Mouse (Mus musculus): ENCODE measurements around the gene Ubl7. TPM values are rescaled to one million over a fixed set of nuclear protein-coding genes. Genes with fewer than 3 reads are reported as not detected.

Gene Ubl7
- polyA plus RNA-seq, 1 experiment from 2014 or later: 104 TPM

- Histone ChIP-seq H3K9me3 (no peaks in the 10 kb centered on the region), H3K9ac (peak within 1 kb of the TSS; percentile 78), H3K27ac (replicated peaks) (no peak within 1 kb of the TSS), H3K4me2 (peak within 1 kb of the TSS; percentile 94), H3K4me3 (peak within 1 kb of the TSS; percentile 81), H3K36me3 (no peaks in the 10 kb centered on the region), H3K4me1 (peaks cover 21% of the 10 kb centered on the region), H3K27me3 (replicated peaks) (peaks cover 79% of the 10 kb centered on the region)
- peak; percentile 64 for ATAC-seq (ENCODE audit: extremely low read depth, insufficient number of reproducible peaks, low FRiP score, low TSS enrichment)
- 3% methylated on average over 47 of the region's 60 CpGs for WGBS
These were observed 28.9 kb downstream of the Ubl7 start, which contains the start of gene Sema7a for GRCm38 (mm10) chr9:57939431-57940348. Gene Sema7a (plus strand): TSS chr9:57940112.

- WGBS: under 1% methylated on average over 44 of the region's 44 CpGs
- Histone ChIP-seq H3K4me1 (peaks cover 21% of the 10 kb centered on the region), H3K4me2 (peak overlapping the region; percentile 94), H3K9ac (peak overlapping the region; percentile 78), H3K27me3 (replicated peaks) (peaks cover 85% of the 10 kb centered on the region), H3K9me3 (no peaks in the 10 kb centered on the region), H3K4me3 (peak overlapping the region; percentile 81), H3K27ac (replicated peaks) (no peak overlapping the region), H3K36me3 (no peaks in the 10 kb centered on the region)
- ATAC-seq (ENCODE audit: extremely low read depth, insufficient number of reproducible peaks, low FRiP score, low TSS enrichment): 0 out of 2 replicates have a peak, but pooled peaks have one; percentile 23
These were observed 29.6 kb downstream of the Ubl7 start for GRCm38 (mm10) chr9:57940349-57940794.

DNA sequence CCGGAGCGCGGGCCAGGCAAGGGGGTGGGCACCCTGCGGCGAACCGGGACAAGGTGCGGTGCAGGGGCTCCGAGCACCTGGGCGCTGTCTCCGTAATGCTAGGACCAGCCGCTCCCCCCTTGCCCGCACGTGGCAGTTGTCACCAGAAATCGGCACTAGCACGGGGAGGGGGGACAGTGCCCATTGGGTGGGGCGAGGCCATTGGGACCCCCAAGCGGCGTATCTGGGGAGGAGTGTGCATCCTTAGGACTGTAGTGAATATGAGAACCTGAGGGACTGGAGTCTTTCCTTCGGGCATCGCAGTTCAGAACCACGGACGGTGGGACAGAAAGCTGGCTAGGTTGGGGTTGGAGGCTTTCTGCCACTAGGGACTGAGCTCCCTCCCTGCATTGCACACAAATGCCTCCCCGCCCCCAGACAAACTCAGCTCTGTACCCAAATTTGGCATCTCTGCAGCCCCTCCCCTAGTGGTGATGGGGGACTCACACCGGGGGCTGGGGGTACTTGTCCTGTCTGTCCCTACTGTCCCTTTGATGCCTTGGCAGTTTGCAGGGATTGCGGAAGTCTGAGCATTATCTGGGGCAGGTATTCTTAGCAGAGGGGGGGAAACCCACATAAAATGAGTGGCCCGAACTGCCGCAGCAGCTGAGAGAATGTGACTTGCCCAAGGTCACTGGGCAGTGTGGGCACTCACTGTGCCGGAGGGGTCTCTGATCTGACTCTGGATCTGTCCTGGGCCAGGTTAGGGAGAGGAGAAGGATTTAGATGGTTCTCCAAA lies 30.3 kb downstream of the Ubl7 start:
- Histone ChIP-seq H3K4me3 (peak overlapping the region; percentile 81), H3K27me3 (replicated peaks) (peaks cover 92% of the 10 kb centered on the region), H3K36me3 (no peaks in the 10 kb centered on the region), H3K27ac (replicated peaks) (no peak overlapping the region), H3K4me1 (peaks cover 25% of the 10 kb centered on the region), H3K9ac (peak overlapping the region; percentile 78), H3K9me3 (no peaks in the 10 kb centered on the region), H3K4me2 (peak overlapping the region; percentile 94)
- no peak for ATAC-seq (ENCODE audit: extremely low read depth, insufficient number of reproducible peaks, low FRiP score, low TSS enrichment)
- 3% methylated on average over 28 of the region's 28 CpGs for WGBS

DNA sequence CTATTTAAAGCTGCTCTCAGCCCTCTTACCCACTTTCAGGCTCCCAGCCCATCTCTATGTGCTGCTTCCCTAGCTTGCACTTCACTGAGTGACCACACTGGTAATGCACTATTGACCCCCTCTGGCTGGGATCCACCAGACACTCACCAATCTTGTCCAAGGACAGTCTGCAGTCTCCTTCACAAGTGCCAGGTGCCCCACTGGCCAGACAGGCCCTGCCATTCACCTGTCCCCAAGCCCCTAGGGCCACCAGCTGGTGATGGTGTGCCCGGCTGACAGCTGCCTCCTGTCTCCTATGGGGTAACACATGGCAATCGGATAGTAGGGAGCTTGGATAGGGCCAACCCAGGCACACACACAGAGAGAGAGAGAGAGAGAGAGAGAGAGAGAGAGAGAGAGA lies 31.3 kb downstream of the Ubl7 start:
- Histone ChIP-seq H3K27me3 (replicated peaks) (peaks cover 96% of the 10 kb centered on the region), H3K4me3 (no peak overlapping the region), H3K36me3 (no peaks in the 10 kb centered on the region), H3K4me1 (peaks cover 29% of the 10 kb centered on the region), H3K27ac (replicated peaks) (no peak overlapping the region), H3K9ac (no peak overlapping the region), H3K9me3 (no peaks in the 10 kb centered on the region), H3K4me2 (peak overlapping the region; percentile 1; the same call in 1 of the 2 replicates)
- ATAC-seq (ENCODE audit: extremely low read depth, insufficient number of reproducible peaks, low FRiP score, low TSS enrichment): no peak
- 34% methylated on average over 2 of the region's 2 CpGs for WGBS

GRCm38 (mm10) chr9:57943067-57943466 lies 32.3 kb downstream of the Ubl7 start:
- H3K27me3 ChIP-seq (replicated peaks): peaks cover 94% of the 10 kb centered on the region
- WGBS: 31% methylated on average over 2 of the region's 2 CpGs
- no peaks in the 10 kb centered on the region for H3K36me3 ChIP-seq
- no peaks in the 10 kb centered on the region for H3K9me3 ChIP-seq
- ATAC-seq (ENCODE audit: extremely low read depth, insufficient number of reproducible peaks, low FRiP score, low TSS enrichment): no peak
- peaks cover 35% of the 10 kb centered on the region for H3K4me1 ChIP-seq
- no peak overlapping the region for H3K4me3 ChIP-seq
- H3K9ac ChIP-seq: no peak overlapping the region
- no peak overlapping the region for H3K27ac ChIP-seq (replicated peaks)
- no peak overlapping the region for H3K4me2 ChIP-seq

DNA sequence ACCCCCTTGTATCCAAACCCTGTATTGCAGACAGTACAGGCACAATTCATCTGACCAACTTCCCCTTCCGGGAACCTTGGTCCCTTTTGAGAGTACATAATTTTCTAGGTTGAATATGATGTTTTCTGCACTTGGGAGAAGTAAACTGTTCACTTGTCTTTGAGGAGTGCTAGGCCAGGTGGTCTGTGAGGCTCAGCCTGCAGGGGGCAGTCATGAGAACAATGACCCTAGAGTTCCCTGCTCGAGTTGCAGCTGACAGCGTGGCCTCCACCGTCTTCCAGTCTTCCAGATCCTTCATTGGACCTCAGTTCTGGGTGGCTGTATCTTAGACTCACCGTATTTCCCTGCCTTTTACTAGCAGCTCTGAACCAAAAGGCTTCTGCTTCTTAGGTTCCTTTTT lies 33.8 kb downstream of the Ubl7 start:
- 21% methylated on average over 5 of the region's 5 CpGs for WGBS
- no peak for ATAC-seq (ENCODE audit: extremely low read depth, insufficient number of reproducible peaks, low FRiP score, low TSS enrichment)
- Histone ChIP-seq H3K4me1 (peaks cover 32% of the 10 kb centered on the region), H3K4me3 (no peak overlapping the region), H3K9me3 (no peaks in the 10 kb centered on the region), H3K27me3 (replicated peaks) (peaks cover 92% of the 10 kb centered on the region), H3K9ac (no peak overlapping the region), H3K27ac (replicated peaks) (no peak overlapping the region), H3K36me3 (no peaks in the 10 kb centered on the region), H3K4me2 (no peak overlapping the region)

DNA sequence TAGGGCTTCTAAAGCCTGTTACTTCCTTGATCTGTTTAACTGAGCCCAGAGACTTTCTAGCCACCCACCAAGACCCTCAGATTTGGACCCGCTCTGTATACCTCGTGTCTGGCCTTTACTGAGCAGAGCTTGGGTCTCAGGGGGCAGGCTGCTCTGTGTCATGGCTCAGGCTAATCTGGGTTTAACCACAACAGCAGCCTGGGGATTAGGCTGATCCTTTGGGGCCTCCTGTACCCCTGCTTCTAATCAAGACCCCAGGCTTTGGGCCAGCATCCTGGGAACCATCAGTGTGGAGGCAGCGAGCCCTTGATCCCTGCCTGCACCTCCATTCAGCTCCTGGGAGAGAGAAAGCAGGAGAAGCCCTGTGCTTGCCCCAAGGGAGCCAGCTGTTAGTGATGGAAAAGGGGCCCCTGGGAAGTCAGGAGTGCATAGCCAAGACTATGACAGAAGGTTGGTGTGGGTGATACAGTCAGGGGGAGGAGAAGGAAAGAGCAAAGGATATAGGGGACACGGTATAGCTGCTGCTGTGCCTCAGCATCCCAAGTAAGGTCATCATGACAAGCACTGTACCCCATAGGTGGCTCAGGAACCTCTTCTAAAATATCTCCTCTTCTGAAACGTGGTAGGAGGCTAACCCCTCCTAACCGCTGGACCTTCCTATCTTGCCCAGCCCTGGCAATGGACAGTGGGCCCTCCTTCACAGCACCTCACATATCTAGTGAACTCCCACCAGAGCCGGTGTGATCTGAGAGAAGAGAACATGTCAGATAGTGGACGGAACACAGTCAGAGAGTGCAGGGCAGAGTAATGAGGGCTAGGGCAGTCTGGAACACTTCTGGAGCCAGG lies 35.2 kb downstream of the Ubl7 start:
- 57% methylated on average over 8 of the region's 8 CpGs for WGBS
- Histone ChIP-seq H3K4me2 (no peak overlapping the region), H3K9ac (no peak overlapping the region), H3K9me3 (no peaks in the 10 kb centered on the region), H3K4me1 (peaks cover 37% of the 10 kb centered on the region), H3K4me3 (no peak overlapping the region), H3K27me3 (replicated peaks) (peaks cover 92% of the 10 kb centered on the region), H3K36me3 (no peaks in the 10 kb centered on the region), H3K27ac (replicated peaks) (no peak overlapping the region)
- ATAC-seq (ENCODE audit: extremely low read depth, insufficient number of reproducible peaks, low FRiP score, low TSS enrichment): no peak

DNA sequence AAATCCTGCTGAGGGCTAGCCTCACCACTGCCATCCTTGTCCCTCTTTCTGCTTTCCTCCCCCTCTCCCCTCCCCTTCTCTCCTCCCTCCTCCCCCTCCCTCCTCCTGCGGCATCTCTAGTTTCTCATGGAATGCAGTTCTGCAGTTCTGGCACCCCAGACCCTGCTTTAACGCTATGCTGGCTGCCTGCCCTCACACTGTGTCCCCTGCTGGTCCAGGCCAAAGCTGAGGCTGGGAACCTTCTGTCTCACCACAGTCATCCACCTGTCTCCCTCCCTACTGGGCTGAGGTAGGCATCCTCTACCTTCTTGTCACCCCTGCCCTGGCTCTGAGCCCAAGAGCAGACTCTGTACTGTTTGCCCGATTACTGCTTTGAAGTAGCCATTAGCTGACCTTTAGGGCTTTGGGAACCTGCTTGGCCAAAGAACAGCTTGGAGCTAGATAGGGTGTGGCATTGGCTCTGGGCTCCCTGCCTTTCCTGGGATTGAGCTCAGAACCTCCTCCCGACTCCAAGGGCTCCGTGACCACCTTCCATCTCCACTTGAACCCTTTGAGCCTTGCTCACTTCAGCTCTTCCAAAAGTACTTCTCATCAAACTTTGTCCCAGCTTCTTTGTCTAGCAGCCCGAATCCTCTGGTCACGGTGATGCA lies 36.7 kb downstream of the Ubl7 start:
- Histone ChIP-seq H3K9me3 (no peaks in the 10 kb centered on the region), H3K36me3 (no peaks in the 10 kb centered on the region), H3K4me2 (no peak overlapping the region), H3K4me1 (peaks cover 31% of the 10 kb centered on the region), H3K27me3 (replicated peaks) (peaks cover 89% of the 10 kb centered on the region), H3K27ac (replicated peaks) (no peak overlapping the region), H3K4me3 (no peak overlapping the region), H3K9ac (no peak overlapping the region)
- WGBS: 56% methylated on average over 7 of the region's 7 CpGs
- ATAC-seq (ENCODE audit: extremely low read depth, insufficient number of reproducible peaks, low FRiP score, low TSS enrichment): no peak

- Histone ChIP-seq H3K27me3 (replicated peaks) (peaks cover 86% of the 10 kb centered on the region), H3K9ac (no peak overlapping the region), H3K4me3 (no peak overlapping the region), H3K4me1 (peaks cover 31% of the 10 kb centered on the region), H3K4me2 (no peak overlapping the region), H3K36me3 (no peaks in the 10 kb centered on the region), H3K9me3 (no peaks in the 10 kb centered on the region), H3K27ac (replicated peaks) (no peak overlapping the region)
- 71% methylated on average over 7 of the region's 7 CpGs for WGBS
- ATAC-seq (ENCODE audit: extremely low read depth, insufficient number of reproducible peaks, low FRiP score, low TSS enrichment): no peak
These were observed 37.7 kb downstream of the Ubl7 start for GRCm38 (mm10) chr9:57948333-57948931.

DNA sequence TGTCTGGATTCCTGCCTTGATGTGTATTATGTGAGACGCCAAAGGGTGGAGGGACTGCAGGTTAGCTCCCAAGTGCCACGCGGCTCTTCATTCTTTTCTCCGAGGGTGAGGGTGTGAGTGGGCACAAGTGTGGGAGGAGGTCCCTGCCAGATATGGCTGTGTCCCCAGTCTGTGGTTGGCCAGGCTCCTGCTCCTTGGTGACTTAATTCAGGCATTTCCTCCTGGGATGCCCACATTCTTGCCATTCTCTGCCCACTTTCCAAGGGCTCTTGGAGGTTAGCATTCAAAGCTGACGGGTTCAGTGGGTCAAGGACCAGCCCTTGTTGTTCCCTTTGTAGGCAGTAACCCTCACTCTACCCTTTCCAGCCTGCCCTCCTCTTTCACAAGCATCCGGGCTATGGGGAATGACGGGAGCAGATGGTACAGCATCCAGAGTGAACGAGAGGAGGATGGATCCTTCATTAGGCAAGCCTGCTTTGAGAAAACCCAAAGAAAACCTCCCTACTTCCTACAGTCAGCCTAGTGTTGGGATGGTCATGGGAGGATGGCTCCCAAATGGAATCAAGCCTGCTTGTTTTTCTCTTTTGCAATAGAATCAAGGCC lies 38.4 kb downstream of the Ubl7 start:
- H3K4me3 ChIP-seq: no peak overlapping the region
- H3K9ac ChIP-seq: no peak overlapping the region
- no peaks in the 10 kb centered on the region for H3K9me3 ChIP-seq
- peaks cover 31% of the 10 kb centered on the region for H3K4me1 ChIP-seq
- H3K27ac ChIP-seq (replicated peaks): no peak overlapping the region
- WGBS: 83% methylated on average over 8 of the region's 8 CpGs
- no peaks in the 10 kb centered on the region for H3K36me3 ChIP-seq
- peaks cover 83% of the 10 kb centered on the region for H3K27me3 ChIP-seq (replicated peaks)
- ATAC-seq (ENCODE audit: extremely low read depth, insufficient number of reproducible peaks, low FRiP score, low TSS enrichment): no peak
- H3K4me2 ChIP-seq: no peak overlapping the region
